Comparison of ENCODE assay signal across 10 mouse cellular contexts in the genomic region with DNA sequence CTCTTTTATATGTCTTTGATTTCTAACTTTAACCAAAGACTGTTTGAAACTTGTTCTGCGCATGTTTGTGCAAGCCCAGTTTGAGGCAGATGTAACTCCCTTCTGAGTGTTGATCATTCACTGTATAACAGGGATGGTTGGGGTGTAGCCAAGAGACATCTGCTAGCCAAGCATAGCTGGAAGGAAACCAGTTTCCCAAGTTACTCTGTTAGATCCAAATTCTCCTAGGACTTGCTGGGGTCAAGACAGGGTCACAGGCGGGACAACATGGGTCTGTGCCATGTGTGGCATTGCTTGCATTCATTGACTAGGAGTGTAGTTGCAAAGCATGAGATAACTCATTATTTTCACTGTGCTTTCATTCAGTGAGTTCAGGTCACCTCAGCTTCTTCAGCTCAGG.
A peak's percentile ranks its signal among the peaks of the same experiment; 100 is the strongest.
DNase-seq lines count a peak whose midpoint lies in the region; ATAC-seq lines count a peak whose summit lies in the region.
"Had no signal": no experiment of that assay in that cellular context is flagged by ENCODE, and none has a peak within 500 bp of the region (broad histone marks: within the 10 kb centered on the region; RNA-seq: fewer than 3 reads in every experiment).

No protein-coding gene starts in this region.

- no peaks in the 10 kb centered on the region for H3K9me3 ChIP-seq in kidney, embryonic 14.5 days (ENCODE audit: control insufficient read depth, low read length)

- H3K36me3 ChIP-seq in kidney, embryonic 14.5 days (ENCODE audit: control insufficient read depth, insufficient read depth, low read length) = no peaks in the 10 kb centered on the region

- no peak overlapping the region for H3K9ac ChIP-seq in kidney, embryonic 14.5 days (ENCODE audit: low read depth, low read length)

- DNase-seq in adrenal gland, postnatal 10 days = peak; percentile 31
- no peak for DNase-seq in adrenal gland, adult (ENCODE audit: inconsistent age in 2 of 2, low spot score in 1 of 2)
- peak; percentile 42 for DNase-seq in kidney, adult 18-20 months
- peak; percentile 43 for DNase-seq in 3T3-L1 (ENCODE audit: low read depth, low spot score)
- peak; percentile 22 to 57 for DNase-seq in heart, postnatal 14 days
- no peak for DNase-seq in thymus, postnatal 14 days
- DNase-seq in thymus, postnatal 36 days = no peak
- DNase-seq: cerebellum, adult 11 months had no signal

- WGBS in kidney, embryonic 14.5 days = 80% methylated on average over 2 of the region's 2 CpGs

- no peak overlapping the region for H3K27ac ChIP-seq in kidney, embryonic 14.5 days (ENCODE audit: low read depth, low read length)

- no peak for ATAC-seq in kidney, embryonic 14.5 days (ENCODE audit: low FRiP score, low TSS enrichment)
- ATAC-seq: Patski had no signal

- H3K27me3 ChIP-seq in kidney, embryonic 14.5 days (ENCODE audit: control insufficient read depth, insufficient read depth, low read length) = no peaks in the 10 kb centered on the region
- H3K27me3 ChIP-seq: Patski had no signal

- no peak overlapping the region for H3K4me3 ChIP-seq in kidney, embryonic 14.5 days (ENCODE audit: low read length)

- H3K4me2 ChIP-seq in kidney, embryonic 14.5 days (replicated peaks; ENCODE audit: low read depth, low read length) = no peak overlapping the region

- intact Hi-C loops in heart, postnatal 14 days (cut with DNase I) = no loop called here

- no peaks in the 10 kb centered on the region for H3K4me1 ChIP-seq in kidney, embryonic 14.5 days (ENCODE audit: control insufficient read depth, insufficient read depth, low read length)

Comparison
In these comparisons a context has a peak if more than half of its experiments do, and no peak if none do; other contexts are left out.
1. DNase-seq: peak in adrenal gland, postnatal 10 days (single experiment), kidney, adult 18-20 months (single experiment), 3T3-L1 (single experiment) and heart, postnatal 14 days (2 of 2); none in adrenal gland, adult (0 of 2), thymus, postnatal 14 days (single experiment) and thymus, postnatal 36 days (0 of 2).